Mouse (Mus musculus) liver, postnatal 0 days (tissue): ENCODE measurements around the gene Prrc2c. TPM values are rescaled to one million over a fixed set of nuclear protein-coding genes. Genes with fewer than 3 reads are reported as not detected.

Source experiments
- ATAC-seq: fragments of 200-750 bp; cut with Nextera tagmentation; 2 replicates; pipeline ENCODE4 v1.8.0; 2017; ENCODE audit warnings: mild to moderate bottlenecking, moderate library complexity
- DNase-seq: peaks from one replicate; pipeline ENCODE4 v3.0.0-alpha.2; 2016
- H3K27ac ChIP-seq: fragments of 300-500 bp; sonication (generic); 2 replicates; pipeline ENCODE4 v1.5.1; 2014; ENCODE audit warnings: antibody characterized with exemption, moderate library complexity, mild to moderate bottlenecking, low read depth
- H3K27me3 ChIP-seq: fragments of 300-500 bp; sonication (generic); 2 replicates; pipeline ENCODE4 v1.6.1; 2014; ENCODE audit warnings: low read length, control low read depth, mixed read lengths; ENCODE audit not compliant: insufficient read depth
- H3K36me3 ChIP-seq: fragments of 300-500 bp; sonication (generic); replicated peaks from 2 replicates; pipeline ENCODE4 v1.6.1; 2014; ENCODE audit warnings: mild to moderate bottlenecking, control low read depth, low read length, moderate library complexity, mixed read lengths; ENCODE audit not compliant: insufficient read depth
- H3K4me1 ChIP-seq: fragments of 300-500 bp; sonication (generic); 2 replicates; pipeline ENCODE4 v1.6.1; 2014; ENCODE audit warnings: antibody characterized with exemption, mild to moderate bottlenecking, control low read depth; ENCODE audit not compliant: insufficient read depth
- H3K4me2 ChIP-seq: fragments of 300-500 bp; sonication (generic); 2 replicates; pipeline ENCODE4 v1.6.1; 2014; ENCODE audit warnings: low read depth, mild to moderate bottlenecking, low read length, moderate library complexity, mixed read lengths
- H3K4me3 ChIP-seq: fragments of 300-500 bp; sonication (generic); 2 replicates; pipeline ENCODE4 v1.5.1; 2014; ENCODE audit warnings: low read depth, low read length
- H3K9ac ChIP-seq: fragments of 300-500 bp; sonication (generic); replicated peaks from 2 replicates; pipeline ENCODE4 v1.6.1; 2014; ENCODE audit warnings: mild to moderate bottlenecking, moderate library complexity
- H3K9me3 ChIP-seq: fragments of 300-500 bp; sonication (generic); 2 replicates; pipeline ENCODE4 v1.6.1; 2016; ENCODE audit warnings: mild to moderate bottlenecking, control low read depth, low read length, mixed read lengths
- CTCF ChIP-seq: sonication (generic); IDR thresholded peaks from 2 replicates; pipeline ENCODE4 v1.5.1; 2016; ENCODE audit warnings: antibody characterized with exemption, low read depth
- EP300 ChIP-seq: IDR thresholded peaks from 2 replicates; pipeline ENCODE4 v1.6.1; 2016; ENCODE audit warnings: antibody characterized with exemption, low read depth, mild to moderate bottlenecking
- WGBS: fragments of 180-500 bp; shearing (Covaris S2); extraction: QIAGEN DNeasy Blood & Tissue Kit; methylation state at CpG from one replicate; pipeline ENCODE4 v1.1.7; 2014; ENCODE audit not compliant: insufficient replicate concordance; 5-methylcytosine and 5-hydroxymethylcytosine counted together
- polyA plus RNA-seq: library from polyadenylated mRNA; unstranded; fragments of >200 nt; fragmentation: Nextera tagmentation; extraction: Ambion mirVana; gene quantifications from 2 replicates; pipeline ENCODE4 v1.2.1, GENCODE M21; 2015

Prrc2c gene
- polyA plus RNA-seq, 1 experiment from 2014 or later: 37.3 TPM

DNA sequence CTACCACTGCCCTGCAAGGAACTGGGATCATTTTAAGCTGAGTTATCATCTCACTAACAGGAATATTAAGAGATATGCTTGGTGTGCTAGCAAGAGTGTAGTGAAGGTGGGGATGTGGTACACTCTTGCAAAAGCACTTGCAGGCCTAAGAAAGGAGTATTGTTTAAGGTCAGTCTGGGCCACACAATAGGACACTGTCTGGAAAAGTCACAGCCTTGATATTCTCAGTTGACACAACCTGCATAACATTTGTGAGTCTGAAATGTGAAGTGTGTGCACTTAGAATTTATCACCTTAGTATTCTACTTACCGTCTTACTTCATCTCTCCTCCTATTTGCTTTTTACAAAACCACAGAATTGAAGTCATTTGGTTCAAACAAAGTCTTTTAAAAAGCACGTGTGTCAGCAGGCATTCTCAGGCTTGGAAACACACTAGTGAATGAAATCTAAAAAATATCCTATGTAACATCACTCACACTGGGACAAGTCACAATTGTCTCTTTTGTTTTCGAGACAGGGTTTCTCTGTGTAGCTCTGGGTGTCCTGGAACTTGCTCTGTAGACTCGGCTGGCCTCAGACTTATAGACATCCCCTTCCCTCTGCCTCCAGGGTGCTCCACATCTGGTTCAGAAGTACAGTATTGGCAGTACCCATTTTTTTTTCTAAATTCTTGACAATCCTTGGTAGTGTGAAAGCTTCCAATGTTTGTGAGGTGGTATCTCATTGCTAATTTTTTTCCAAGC is 31.4 kb upstream of the Prrc2c start:
- no peaks in the 10 kb centered on the region for H3K9me3 ChIP-seq
- no peak overlapping the region for H3K4me3 ChIP-seq
- no peak for ATAC-seq
- no peaks in the 10 kb centered on the region for H3K36me3 ChIP-seq
- TF ChIP-seq CTCF: no peak
- no peak overlapping the region for H3K27ac ChIP-seq
- no peaks in the 10 kb centered on the region for H3K4me1 ChIP-seq
- no peak overlapping the region for H3K4me2 ChIP-seq
- no peak overlapping the region for H3K9ac ChIP-seq
- H3K27me3 ChIP-seq: no peaks in the 10 kb centered on the region
- no peak for DNase-seq
- 64% methylated on average over 4 of the region's 4 CpGs for WGBS

GRCm38 (mm10) chr1:162752009-162752408 is 11.7 kb upstream of the Prrc2c start:
- no peak overlapping the region for H3K27ac ChIP-seq
- H3K4me3 ChIP-seq: no peak overlapping the region
- H3K9ac ChIP-seq: no peak overlapping the region
- TF ChIP-seq CTCF: no peak
- TF ChIP-seq EP300: no peak
- no peaks in the 10 kb centered on the region for H3K27me3 ChIP-seq
- DNase-seq (no peak), ATAC-seq (no peak)
- no peak overlapping the region for H3K4me2 ChIP-seq
- WGBS: 66% methylated on average over 6 of the region's 6 CpGs
- no peaks in the 10 kb centered on the region for H3K36me3 ChIP-seq
- H3K9me3 ChIP-seq: no peaks in the 10 kb centered on the region
- no peaks in the 10 kb centered on the region for H3K4me1 ChIP-seq

DNA sequence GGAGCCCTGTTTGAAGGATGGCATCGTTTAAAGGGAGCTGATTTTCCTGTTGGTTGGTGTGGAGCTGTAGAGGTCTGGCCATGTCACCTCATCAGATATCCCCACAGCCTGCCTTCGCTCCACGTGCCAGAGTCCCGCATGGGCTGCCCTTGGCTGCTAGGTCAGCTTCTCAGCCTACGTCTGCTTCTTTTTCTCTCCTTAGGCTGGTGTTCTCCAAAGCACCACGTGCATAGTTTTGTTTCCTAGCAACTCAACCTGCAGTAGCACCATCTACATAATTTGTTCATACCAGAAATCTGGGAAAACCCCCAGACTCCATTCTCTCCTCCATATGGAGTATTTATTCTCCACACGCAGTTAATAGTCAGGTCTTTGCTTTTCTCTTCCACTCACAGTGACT is 9.3 kb upstream of the Prrc2c start:
- Histone ChIP-seq H3K27me3 (no peaks in the 10 kb centered on the region), H3K4me3 (no peak overlapping the region), H3K9ac (no peak overlapping the region), H3K9me3 (no peaks in the 10 kb centered on the region), H3K4me2 (no peak overlapping the region), H3K4me1 (no peaks in the 10 kb centered on the region), H3K27ac (no peak overlapping the region), H3K36me3 (no peaks in the 10 kb centered on the region)
- no peak for TF ChIP-seq CTCF
- no peak for TF ChIP-seq EP300
- 68% methylated on average over 7 of the region's 7 CpGs for WGBS
- DNase-seq: no peak
- no peak for ATAC-seq

DNA sequence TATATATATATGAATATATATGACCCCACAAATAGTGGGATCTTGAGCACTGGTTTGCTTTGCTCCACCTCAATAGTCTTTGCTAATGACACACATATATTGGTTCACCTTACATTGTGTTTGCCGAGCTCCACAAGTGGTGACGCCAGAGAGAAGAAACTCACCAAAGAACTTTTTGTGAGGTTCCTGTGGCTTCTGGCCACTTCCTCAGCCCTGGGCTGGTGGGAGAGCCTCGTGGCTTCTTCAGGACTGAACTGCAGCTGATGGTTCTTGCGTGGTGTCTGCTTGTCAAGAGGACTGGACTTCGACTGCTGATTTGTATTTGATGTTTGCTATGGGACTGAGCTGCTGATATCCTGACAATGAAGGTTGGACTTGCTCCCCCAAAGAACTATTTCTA is 8.4 kb upstream of the Prrc2c start:
- H3K36me3 ChIP-seq: no peaks in the 10 kb centered on the region
- H3K27me3 ChIP-seq: no peaks in the 10 kb centered on the region
- H3K27ac ChIP-seq: no peak overlapping the region
- DNase-seq (no peak), ATAC-seq (no peak)
- TF ChIP-seq EP300 (no peak), CTCF (no peak)
- 31% methylated on average over 5 of the region's 5 CpGs for WGBS
- H3K4me2 ChIP-seq: no peak overlapping the region
- no peaks in the 10 kb centered on the region for H3K4me1 ChIP-seq
- H3K4me3 ChIP-seq: no peak overlapping the region
- no peaks in the 10 kb centered on the region for H3K9me3 ChIP-seq
- no peak overlapping the region for H3K9ac ChIP-seq

GRCm38 (mm10) chr1:162739831-162740394 is 443 bp downstream of the Prrc2c start:
- Histone ChIP-seq H3K27ac (peak overlapping the region; percentile 93), H3K4me3 (peak overlapping the region; percentile 80), H3K9me3 (no peaks in the 10 kb centered on the region), H3K27me3 (no peaks in the 10 kb centered on the region), H3K4me1 (peaks cover 32% of the 10 kb centered on the region), H3K4me2 (peak overlapping the region; percentile 92), H3K9ac (peak overlapping the region; percentile 92), H3K36me3 (no peaks in the 10 kb centered on the region)
- under 1% methylated on average over 51 of the region's 58 CpGs for WGBS
- DNase-seq (no peak), ATAC-seq (peak; percentile 82)
- no peak for TF ChIP-seq CTCF

DNA sequence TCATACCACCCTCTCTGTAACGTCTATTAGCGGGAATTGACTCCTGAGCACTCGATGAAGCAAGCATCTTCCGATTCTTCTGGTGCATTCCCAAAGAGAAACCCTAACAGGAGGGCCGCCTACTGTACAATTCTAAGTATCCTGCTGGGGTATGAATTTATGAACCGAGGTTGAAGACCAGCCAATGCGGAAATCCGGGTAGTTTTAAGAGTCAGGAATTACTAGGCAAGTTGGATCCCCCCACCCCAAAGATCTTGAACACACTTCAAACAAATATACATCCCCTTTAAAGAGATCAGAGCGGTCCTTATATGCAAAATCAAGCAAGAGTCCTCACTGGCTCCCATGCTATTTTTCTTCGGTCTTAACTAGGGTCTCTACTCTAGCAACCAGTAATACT is 950 bp downstream of the Prrc2c start:
- Histone ChIP-seq H3K27ac (peak overlapping the region; percentile 93), H3K4me3 (peak overlapping the region; percentile 80), H3K9ac (peak overlapping the region; percentile 92), H3K9me3 (no peaks in the 10 kb centered on the region), H3K4me2 (peak overlapping the region; percentile 92), H3K27me3 (no peaks in the 10 kb centered on the region), H3K36me3 (no peaks in the 10 kb centered on the region), H3K4me1 (peaks cover 34% of the 10 kb centered on the region)
- DNase-seq (peak; percentile 15), ATAC-seq (no peak)
- WGBS: 1% methylated on average over 10 of the region's 10 CpGs
- TF ChIP-seq EP300: no peak
